Mouse (Mus musculus): ENCODE measurements around the gene Rfc4.

- TF ChIP-seq EP300 (IDR thresholded peaks at IDR 0.05; ENCODE audit: low read depth) (no peak), CTCF (IDR thresholded peaks at IDR 0.05; ENCODE audit: low read depth) (no peak)
These were observed 9.0 kb upstream of the Rfc4 start for GRCm38 (mm10) chr16:23136406-23136970.
